Mouse (Mus musculus): ENCODE measurements around the gene Slc22a6. TPM values are rescaled to one million over a fixed set of nuclear protein-coding genes. Genes with fewer than 3 reads are reported as not detected.

Slc22a6 gene
- total and polyA plus RNA-seq, 3 experiments, result 0.05 TPM; not detected in 2

DNA sequence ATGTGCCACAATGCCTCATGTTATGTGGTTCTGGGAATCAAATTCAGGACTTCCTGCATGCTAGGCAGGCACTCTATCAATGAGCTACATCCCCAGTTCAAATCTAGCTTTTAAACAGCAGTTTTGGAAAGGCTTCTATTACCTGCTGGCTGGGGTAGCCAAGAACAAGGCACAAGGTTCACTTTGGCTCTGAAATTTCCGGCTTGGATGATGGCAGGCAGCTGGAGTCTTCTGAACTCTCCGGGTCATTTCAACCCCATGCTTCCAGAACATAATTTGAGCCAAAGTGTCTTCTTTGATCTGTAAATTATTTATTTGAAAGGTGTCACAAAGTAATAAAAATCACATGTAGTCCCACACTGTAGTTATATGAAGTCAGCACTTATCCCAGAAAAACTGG lies 4.7 kb upstream of the Slc22a6 start:
- ATAC-seq (ENCODE audit: extremely low read depth, insufficient number of reproducible peaks, low FRiP score, poor library complexity, severe bottlenecking), result no peak
- no peak overlapping the region for H3K4me3 ChIP-seq (ENCODE audit: low read depth, low read length)
- H3K9me3 ChIP-seq (replicated peaks), result no peaks in the 10 kb centered on the region
- peaks cover 6% of the 10 kb centered on the region; the same call in 1 of the 2 replicates for H3K4me1 ChIP-seq (ENCODE audit: insufficient read depth, low read depth, low read length)
- H3K27me3 ChIP-seq (ENCODE audit: insufficient read depth, low read length), result peaks cover 64% of the 10 kb centered on the region
- TF ChIP-seq CTCF (IDR thresholded peaks at IDR 0.05; ENCODE audit: low read depth, low read length), result no peak
- TF ChIP-seq GATA2 (IDR thresholded peaks at IDR 0.05; ENCODE audit: borderline replicate concordance, low read depth, low read length), result no peak
- no peak for TF ChIP-seq POLR2AphosphoS5 (IDR thresholded peaks at IDR 0.05; ENCODE audit: insufficient replicate concordance, low read depth, low read length)
- no peak for TF ChIP-seq TAL1 (conservative IDR thresholded peaks at IDR 0.05; ENCODE audit: low read depth, low read length)
- TF ChIP-seq GATA1 (IDR thresholded peaks at IDR 0.05; ENCODE audit: borderline replicate concordance, low read length), result no peak
- DNase-seq (ENCODE audit: low spot score), result no peak
- no peaks in the 10 kb centered on the region for H3K36me3 ChIP-seq (replicated peaks)

DNA sequence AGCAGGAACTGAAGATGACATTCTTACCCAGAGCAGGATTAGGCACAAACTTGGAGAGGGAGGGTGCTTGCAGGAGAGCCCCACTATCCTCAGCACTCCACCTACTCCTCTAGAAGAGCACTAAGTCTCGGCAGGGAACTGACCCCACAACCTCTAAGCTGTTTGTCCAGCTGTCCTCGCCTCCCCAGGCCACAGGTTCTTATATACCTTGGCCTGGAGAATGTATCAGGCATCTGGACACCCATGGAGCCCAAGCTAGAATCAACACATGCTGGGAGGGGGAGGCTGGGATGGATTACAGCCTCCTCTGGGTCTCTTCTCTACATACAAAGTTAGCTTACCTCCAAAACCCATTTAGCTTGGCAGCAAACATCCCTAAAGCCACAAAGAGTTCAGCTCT lies 3.5 kb upstream of the Slc22a6 start:
- Histone ChIP-seq H3K4me1 (ENCODE audit: insufficient read depth, low read depth, low read length) (peaks cover 6% of the 10 kb centered on the region; the same call in 1 of the 2 replicates), H3K9me3 (replicated peaks) (no peaks in the 10 kb centered on the region), H3K36me3 (replicated peaks) (no peaks in the 10 kb centered on the region), H3K4me3 (ENCODE audit: low read depth, low read length) (no peak overlapping the region), H3K27me3 (ENCODE audit: insufficient read depth, low read length) (peaks cover 64% of the 10 kb centered on the region)
- DNase-seq (ENCODE audit: low spot score) (no peak), ATAC-seq (ENCODE audit: extremely low read depth, insufficient number of reproducible peaks, low FRiP score, poor library complexity, severe bottlenecking) (no peak)
- TF ChIP-seq GATA1 (IDR thresholded peaks at IDR 0.05; ENCODE audit: borderline replicate concordance, low read length) (no peak), POLR2AphosphoS5 (IDR thresholded peaks at IDR 0.05; ENCODE audit: insufficient replicate concordance, low read depth, low read length) (no peak)

DNA sequence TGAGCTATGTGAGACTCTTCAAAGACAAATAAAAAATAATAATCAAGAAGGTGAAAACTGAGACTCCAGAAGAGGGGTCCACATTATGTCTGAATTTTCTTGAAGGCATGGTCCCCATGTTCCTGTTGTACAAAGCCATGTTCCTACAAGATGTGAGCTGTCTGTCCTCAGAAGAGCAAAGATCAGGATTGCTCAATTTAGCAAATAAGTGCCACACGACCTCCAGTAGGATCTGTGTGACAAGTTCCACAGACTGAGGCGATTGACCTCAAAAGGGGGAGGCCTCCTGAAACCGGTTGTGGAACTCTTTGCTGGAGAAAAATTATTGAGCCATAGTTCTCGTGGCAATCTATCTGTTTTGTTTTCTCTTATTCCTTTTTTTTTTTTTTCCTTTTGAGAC lies 1.5 kb upstream of the Slc22a6 start:
- Histone ChIP-seq H3K9me3 (replicated peaks) (no peaks in the 10 kb centered on the region), H3K4me3 (ENCODE audit: low read depth, low read length) (no peak overlapping the region), H3K36me3 (replicated peaks) (no peaks in the 10 kb centered on the region), H3K4me1 (ENCODE audit: insufficient read depth, low read depth, low read length) (peaks cover 6% of the 10 kb centered on the region; the same call in 1 of the 2 replicates), H3K27me3 (ENCODE audit: insufficient read depth, low read length) (peaks cover 65% of the 10 kb centered on the region)
- TF ChIP-seq CTCF (IDR thresholded peaks at IDR 0.05; ENCODE audit: low read depth, low read length) (no peak), GATA2 (IDR thresholded peaks at IDR 0.05; ENCODE audit: borderline replicate concordance, low read depth, low read length) (no peak), POLR2AphosphoS5 (IDR thresholded peaks at IDR 0.05; ENCODE audit: insufficient replicate concordance, low read depth, low read length) (no peak), GATA1 (IDR thresholded peaks at IDR 0.05; ENCODE audit: borderline replicate concordance, low read length) (no peak), TAL1 (conservative IDR thresholded peaks at IDR 0.05; ENCODE audit: low read depth, low read length) (no peak)
- DNase-seq (ENCODE audit: low spot score) (no peak), ATAC-seq (ENCODE audit: extremely low read depth, insufficient number of reproducible peaks, low FRiP score, poor library complexity, severe bottlenecking) (no peak)

DNA sequence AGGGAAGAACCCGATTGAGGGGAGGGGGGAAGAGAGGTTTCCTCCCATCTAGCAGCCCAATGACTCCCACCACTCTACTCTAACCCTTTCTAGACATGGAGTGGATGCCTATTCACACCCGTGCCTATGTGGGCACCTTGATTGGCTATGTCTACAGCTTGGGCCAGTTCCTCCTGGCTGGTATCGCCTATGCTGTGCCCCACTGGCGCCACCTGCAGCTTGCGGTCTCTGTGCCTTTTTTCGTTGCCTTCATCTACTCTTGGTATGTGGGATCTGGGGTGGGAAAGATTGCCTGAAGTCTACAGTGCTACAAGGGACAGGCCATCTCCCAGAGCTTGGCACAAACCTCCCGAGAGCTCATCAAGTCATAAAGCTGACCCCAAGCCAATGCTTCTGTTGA lies 3.3 kb downstream of the Slc22a6 start:
- TF ChIP-seq CTCF (IDR thresholded peaks at IDR 0.05; ENCODE audit: low read depth, low read length), result no peak
- no peak for TF ChIP-seq TAL1 (conservative IDR thresholded peaks at IDR 0.05; ENCODE audit: low read depth, low read length)
- TF ChIP-seq POLR2AphosphoS5 (IDR thresholded peaks at IDR 0.05; ENCODE audit: insufficient replicate concordance, low read depth, low read length), result no peak
- no peak for TF ChIP-seq GATA2 (IDR thresholded peaks at IDR 0.05; ENCODE audit: borderline replicate concordance, low read depth, low read length)
- TF ChIP-seq GATA1 (IDR thresholded peaks at IDR 0.05; ENCODE audit: borderline replicate concordance, low read length), result no peak
- ATAC-seq (ENCODE audit: extremely low read depth, insufficient number of reproducible peaks, low FRiP score, poor library complexity, severe bottlenecking), result no peak
- no peaks in the 10 kb centered on the region for H3K9me3 ChIP-seq (replicated peaks)

DNA sequence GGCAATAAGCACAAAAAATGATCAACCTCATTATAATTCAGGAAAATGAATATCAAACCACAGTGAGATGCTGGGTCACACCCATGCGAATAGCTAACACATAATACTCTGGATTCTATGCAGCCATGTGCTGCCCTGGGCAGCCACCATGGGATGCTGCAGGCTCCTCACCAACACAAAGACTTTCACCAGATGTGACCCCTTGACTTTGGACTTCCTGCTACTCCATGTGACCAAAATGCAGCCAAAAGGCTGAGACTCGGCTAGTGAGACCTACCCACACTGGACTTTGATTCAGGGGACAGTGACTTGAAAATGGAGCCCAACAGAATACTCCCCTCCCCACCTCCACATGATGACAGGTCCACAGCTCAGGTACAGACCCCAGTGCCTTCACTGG lies 12.4 kb downstream of the Slc22a6 start:
- Histone ChIP-seq H3K4me3 (ENCODE audit: low read depth, low read length) (no peak overlapping the region), H3K4me1 (ENCODE audit: insufficient read depth, low read depth, low read length) (peaks cover 2% of the 10 kb centered on the region; the same call in 1 of the 2 replicates), H3K9me3 (replicated peaks) (peaks cover 2% of the 10 kb centered on the region; the same call in 1 of the 2 replicates), H3K36me3 (replicated peaks) (no peaks in the 10 kb centered on the region), H3K27me3 (ENCODE audit: insufficient read depth, low read length) (peaks cover 72% of the 10 kb centered on the region)
- ATAC-seq (ENCODE audit: extremely low read depth, insufficient number of reproducible peaks, low FRiP score, poor library complexity, severe bottlenecking) (no peak), DNase-seq (ENCODE audit: low spot score) (no peak)
- TF ChIP-seq TAL1 (conservative IDR thresholded peaks at IDR 0.05; ENCODE audit: low read depth, low read length) (no peak), GATA2 (IDR thresholded peaks at IDR 0.05; ENCODE audit: borderline replicate concordance, low read depth, low read length) (no peak), CTCF (IDR thresholded peaks at IDR 0.05; ENCODE audit: low read depth, low read length) (no peak), GATA1 (IDR thresholded peaks at IDR 0.05; ENCODE audit: borderline replicate concordance, low read length) (no peak), POLR2AphosphoS5 (IDR thresholded peaks at IDR 0.05; ENCODE audit: insufficient replicate concordance, low read depth, low read length) (no peak)

More for the DNA sequence above, 3.3 kb downstream of the Slc22a6 start:
- Histone ChIP-seq H3K4me3 (ENCODE audit: low read depth, low read length) (no peak overlapping the region), H3K4me1 (ENCODE audit: insufficient read depth, low read depth, low read length) (no peaks in the 10 kb centered on the region), H3K27me3 (ENCODE audit: insufficient read depth, low read length) (peaks cover 66% of the 10 kb centered on the region), H3K36me3 (replicated peaks) (no peaks in the 10 kb centered on the region)
- DNase-seq (ENCODE audit: low spot score), result no peak

DNA sequence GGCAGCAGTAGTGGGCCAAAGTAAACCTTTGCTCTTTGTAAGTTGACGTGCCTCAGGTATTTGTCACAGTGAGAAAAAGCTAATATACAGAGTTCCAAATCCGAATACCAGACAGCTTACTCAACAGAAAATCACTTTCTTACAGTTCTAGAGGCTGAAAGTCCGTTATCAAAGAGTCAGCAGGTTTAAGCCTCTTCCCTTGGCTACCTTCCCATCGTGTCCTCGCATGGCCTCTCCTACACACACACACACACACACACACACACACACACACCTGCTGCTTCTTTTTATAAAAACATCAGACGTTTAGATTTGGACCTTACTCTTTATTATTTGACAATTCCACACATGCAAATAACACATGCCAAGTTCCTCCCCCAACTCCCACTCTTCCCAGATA lies 13.0 kb downstream of the Slc22a6 start:
- H3K9me3 ChIP-seq (replicated peaks), result peaks cover 2% of the 10 kb centered on the region; the same call in 1 of the 2 replicates
- TF ChIP-seq GATA2 (IDR thresholded peaks at IDR 0.05; ENCODE audit: borderline replicate concordance, low read depth, low read length) (no peak), POLR2AphosphoS5 (IDR thresholded peaks at IDR 0.05; ENCODE audit: insufficient replicate concordance, low read depth, low read length) (no peak), CTCF (IDR thresholded peaks at IDR 0.05; ENCODE audit: low read depth, low read length) (no peak), TAL1 (conservative IDR thresholded peaks at IDR 0.05; ENCODE audit: low read depth, low read length) (no peak), GATA1 (IDR thresholded peaks at IDR 0.05; ENCODE audit: borderline replicate concordance, low read length) (no peak)
- H3K27me3 ChIP-seq (ENCODE audit: insufficient read depth, low read length), result peaks cover 66% of the 10 kb centered on the region
- no peaks in the 10 kb centered on the region for H3K36me3 ChIP-seq (replicated peaks)
- DNase-seq (ENCODE audit: low spot score), result no peak
- peaks cover 2% of the 10 kb centered on the region; the same call in 1 of the 2 replicates for H3K4me1 ChIP-seq (ENCODE audit: insufficient read depth, low read depth, low read length)
- no peak overlapping the region for H3K4me3 ChIP-seq (ENCODE audit: low read depth, low read length)
- no peak for ATAC-seq (ENCODE audit: extremely low read depth, insufficient number of reproducible peaks, low FRiP score, poor library complexity, severe bottlenecking)
